Mouse (Mus musculus) myocyte (in vitro differentiated cells): ENCODE measurements around the gene Gm17662. TPM values are rescaled to one million over a fixed set of nuclear protein-coding genes. Genes with fewer than 3 reads are reported as not detected.

Experiments
- H3K27me3 ChIP-seq: one replicate; pipeline ENCODE4 v1.6.1; 2011; ENCODE audit not compliant: control insufficient read depth, insufficient read depth, insufficient read length
- H3K36me3 ChIP-seq: one replicate; pipeline ENCODE4 v1.6.1; 2011; ENCODE audit not compliant: control insufficient read depth, insufficient read depth
- H3K4me2 ChIP-seq: one replicate; pipeline ENCODE4 v1.6.1; 2011; ENCODE audit warnings: low read depth, control low read depth
- H3K4me3 ChIP-seq: one replicate; pipeline ENCODE4 v1.5.1; 2011; ENCODE audit warnings: mild to moderate bottlenecking, control low read depth, moderate library complexity
- H3K79me2 ChIP-seq: one replicate; pipeline ENCODE4 v1.6.1; 2011; ENCODE audit not compliant: control insufficient read depth, insufficient read depth
- H3ac ChIP-seq: one replicate; pipeline ENCODE4 v1.6.1; 2011; ENCODE audit not compliant: control insufficient read depth, insufficient read length
- CEBPB ChIP-seq: IDR thresholded peaks from 2 replicates; pipeline ENCODE4 v1.6.1; 2011; ENCODE audit warnings: mild to moderate bottlenecking, moderate library complexity; ENCODE audit not compliant: poor library complexity, insufficient read depth, severe bottlenecking
- E2F4 ChIP-seq: IDR thresholded peaks from one replicate; pipeline ENCODE4 v1.6.1; 2011; ENCODE audit warnings: mild to moderate bottlenecking, control low read depth, moderate library complexity; ENCODE audit not compliant: insufficient read depth
- MAX ChIP-seq: IDR thresholded peaks from one replicate; pipeline ENCODE4 v1.6.1; 2011; ENCODE audit warnings: low read depth, mild to moderate bottlenecking, control low read depth
- MYOD1 ChIP-seq, 3 experiments: IDR thresholded peaks; one replicate each; pipeline ENCODE4 v1.6.1; 2011; ENCODE audit warnings: control low read depth in 2 of 3, low read depth in 2 of 3, mild to moderate bottlenecking in 2 of 3, moderate library complexity in 1 of 3; ENCODE audit not compliant: insufficient read length in 2 of 3, control insufficient read depth in 1 of 3
- MYOG ChIP-seq, 3 experiments: IDR thresholded peaks; one replicate each; pipeline ENCODE4 v1.6.1; 2011; ENCODE audit warnings: control low read depth in 2 of 3, low read depth in 2 of 3, mild to moderate bottlenecking in 2 of 3; ENCODE audit not compliant: insufficient read length in 2 of 3, control insufficient read depth in 1 of 3, insufficient read depth in 1 of 3
- POLR2A ChIP-seq: IDR thresholded peaks from one replicate; pipeline ENCODE4 v1.6.1; 2011; ENCODE audit warnings: low read depth, mild to moderate bottlenecking, control low read depth, moderate library complexity; ENCODE audit not compliant: insufficient read length
- POLR2AphosphoS2 ChIP-seq: IDR thresholded peaks from one replicate; pipeline ENCODE4 v1.6.1; 2011; ENCODE audit warnings: low read depth, control low read depth; ENCODE audit not compliant: insufficient read length
- REST ChIP-seq: IDR thresholded peaks from one replicate; pipeline ENCODE4 v1.6.1; 2011; ENCODE audit warnings: mild to moderate bottlenecking, control low read depth, moderate library complexity; ENCODE audit not compliant: insufficient read depth, insufficient read length
- SRF ChIP-seq: IDR thresholded peaks from one replicate; pipeline ENCODE4 v1.6.1; 2011; ENCODE audit warnings: low read depth; ENCODE audit not compliant: control insufficient read depth, insufficient read length
- TCF12 ChIP-seq: IDR thresholded peaks from one replicate; pipeline ENCODE4 v1.6.1; 2011; ENCODE audit warnings: mild to moderate bottlenecking, control low read depth; ENCODE audit not compliant: poor library complexity, insufficient read depth, severe bottlenecking
- TCF3 ChIP-seq: IDR thresholded peaks from one replicate; pipeline ENCODE4 v1.6.1; 2011; ENCODE audit warnings: low read depth, control low read depth; ENCODE audit not compliant: insufficient read length
- USF1 ChIP-seq: IDR thresholded peaks from one replicate; pipeline ENCODE4 v1.6.1; 2011; ENCODE audit warnings: low read depth, mild to moderate bottlenecking, control low read depth, moderate library complexity
- polyA plus RNA-seq: library from polyadenylated mRNA; unstranded; fragments of >200 nt; fragmentation: generic; extraction: Trizol; gene quantifications from one replicate; pipeline ENCODE4 v1.2.1, GENCODE M21; 2012; ENCODE audit warnings: missing spikeins

Gm17662 gene
- polyA plus RNA-seq, 1 experiment: not detected

- Histone ChIP-seq H3K4me2 (no peak overlapping the region), H3K27me3 (no peaks in the 10 kb centered on the region), H3K36me3 (no peaks in the 10 kb centered on the region), H3K79me2 (no peaks in the 10 kb centered on the region), H3K4me3 (no peak overlapping the region), H3ac (no peak overlapping the region)
- TF ChIP-seq TCF12 (no peak), SRF (no peak)
These were observed 1.9 kb upstream of the Gm17662 start for GRCm38 (mm10) chr4:104855216-104855615.

GRCm38 (mm10) chr4:104857823-104858222, 694 bp downstream of the Gm17662 start:
- no peak for TF ChIP-seq REST
- TF ChIP-seq TCF12: no peak
- no peak for TF ChIP-seq MAX
- Histone ChIP-seq H3K27me3 (no peaks in the 10 kb centered on the region), H3K36me3 (no peaks in the 10 kb centered on the region), H3K4me2 (no peak overlapping the region), H3K4me3 (no peak overlapping the region), H3K79me2 (no peaks in the 10 kb centered on the region), H3ac (no peak overlapping the region)

- Histone ChIP-seq H3K4me2 (no peak overlapping the region), H3K4me3 (no peak overlapping the region), H3ac (no peak overlapping the region), H3K79me2 (no peaks in the 10 kb centered on the region), H3K36me3 (no peaks in the 10 kb centered on the region), H3K27me3 (no peaks in the 10 kb centered on the region)
- no peak for TF ChIP-seq MYOD1 (IDR thresholded peaks at IDR 0.05; ENCODE audit: control insufficient read depth in 1 of 3, insufficient read length in 2 of 3, low read depth in 2 of 3)
- TF ChIP-seq REST: no peak
- TF ChIP-seq MAX: no peak
- TF ChIP-seq CEBPB: no peak
- no peak for TF ChIP-seq POLR2AphosphoS2
- no peak for TF ChIP-seq SRF
- TF ChIP-seq USF1: no peak
- TF ChIP-seq TCF12: no peak
- no peak for TF ChIP-seq MYOG (IDR thresholded peaks at IDR 0.05; ENCODE audit: control insufficient read depth in 1 of 3, insufficient read depth in 1 of 3, insufficient read length in 2 of 3, low read depth in 2 of 3)
- no peak for TF ChIP-seq E2F4
- no peak for TF ChIP-seq TCF3
- no peak for TF ChIP-seq POLR2A
These were observed 4.1 kb downstream of the Gm17662 start for GRCm38 (mm10) chr4:104861241-104861640.

- Histone ChIP-seq H3K79me2 (no peaks in the 10 kb centered on the region), H3K27me3 (no peaks in the 10 kb centered on the region), H3K4me3 (no peak overlapping the region), H3ac (no peak overlapping the region), H3K36me3 (no peaks in the 10 kb centered on the region), H3K4me2 (no peak overlapping the region)
- TF ChIP-seq E2F4 (no peak), MYOD1 (IDR thresholded peaks at IDR 0.05; ENCODE audit: control insufficient read depth in 1 of 3, insufficient read length in 2 of 3, low read depth in 2 of 3) (no peak), POLR2AphosphoS2 (no peak), MYOG (IDR thresholded peaks at IDR 0.05; ENCODE audit: control insufficient read depth in 1 of 3, insufficient read depth in 1 of 3, insufficient read length in 2 of 3, low read depth in 2 of 3) (no peak), TCF12 (no peak), SRF (no peak), CEBPB (no peak), TCF3 (no peak), USF1 (no peak), REST (no peak), POLR2A (no peak), MAX (no peak)
These were observed 7.3 kb downstream of the Gm17662 start for GRCm38 (mm10) chr4:104864397-104864796.

- no peak for TF ChIP-seq TCF12
- no peak for TF ChIP-seq CEBPB
- no peak for TF ChIP-seq MAX
- no peak for TF ChIP-seq POLR2A
- TF ChIP-seq TCF3: no peak
- no peak for TF ChIP-seq SRF
- no peak for TF ChIP-seq REST
- TF ChIP-seq POLR2AphosphoS2: no peak
- TF ChIP-seq USF1: no peak
- no peak for TF ChIP-seq E2F4
- TF ChIP-seq MYOG (IDR thresholded peaks at IDR 0.05; ENCODE audit: control insufficient read depth in 1 of 3, insufficient read depth in 1 of 3, insufficient read length in 2 of 3, low read depth in 2 of 3): no peak
- no peak overlapping the region for H3ac ChIP-seq
- no peak overlapping the region for H3K4me2 ChIP-seq
- H3K4me3 ChIP-seq: no peak overlapping the region
- no peaks in the 10 kb centered on the region for H3K27me3 ChIP-seq
- no peaks in the 10 kb centered on the region for H3K79me2 ChIP-seq
- H3K36me3 ChIP-seq: no peaks in the 10 kb centered on the region
These were observed 12.5 kb downstream of the Gm17662 start for GRCm38 (mm10) chr4:104869581-104869980.
